34 mouse cellular contexts compared by ENCODE assay signal in the genomic region with DNA sequence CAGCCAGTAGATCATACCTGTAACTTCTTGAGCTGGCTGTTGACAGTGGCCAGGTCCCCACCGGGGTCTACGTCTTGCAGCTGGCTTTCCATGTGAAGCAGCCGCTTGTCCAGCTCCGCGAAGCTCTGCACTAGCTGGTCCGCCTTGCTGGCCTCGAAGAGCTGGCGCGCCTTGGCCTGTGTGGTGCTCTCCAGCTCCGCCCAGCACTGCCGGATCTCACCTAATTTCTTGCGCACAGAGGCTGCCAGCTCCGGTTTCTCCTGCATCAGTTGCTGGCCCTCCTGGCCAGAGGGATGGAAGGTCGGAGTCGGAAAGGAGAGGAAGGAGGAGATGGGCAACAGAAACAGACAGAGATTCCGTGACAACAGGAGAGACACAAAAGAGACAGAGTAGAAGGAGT. TPM values are rescaled to one million over a fixed set of nuclear protein-coding genes. Genes with fewer than 3 reads are reported as not detected.
DNase-seq lines count a peak whose midpoint lies in the region; ATAC-seq and TF ChIP-seq lines count a peak whose summit lies in the region.
"Had no signal": no experiment of that assay in that cellular context is flagged by ENCODE, and none has a peak within 500 bp of the region (broad histone marks: within the 10 kb centered on the region; RNA-seq: fewer than 3 reads in every experiment).

No protein-coding gene starts in this region.

- 11% methylated on average over 16 of the region's 16 CpGs for WGBS in cerebellum, adult 2 months
- 54% methylated on average over 16 of the region's 16 CpGs for WGBS in midbrain, embryonic 11.5 days
- 39% methylated on average over 16 of the region's 16 CpGs for WGBS in midbrain, embryonic 14.5 days

- no peak overlapping the region for H3K9ac ChIP-seq in midbrain, embryonic 11.5 days (ENCODE audit: low read length)
- H3K9ac ChIP-seq in midbrain, embryonic 14.5 days (replicated peaks; ENCODE audit: low read length): no peak overlapping the region
- H3K9ac ChIP-seq: embryonic facial prominence, embryonic 12.5 days; embryonic facial prominence, embryonic 15.5 days; forebrain, embryonic 13.5 days; heart, embryonic 12.5 days; heart, embryonic 15.5 days; hindbrain, embryonic 14.5 days had no signal

- no peaks in the 10 kb centered on the region for H3K36me3 ChIP-seq in midbrain, embryonic 11.5 days (ENCODE audit: control insufficient read depth, insufficient read depth, low read length)
- no peaks in the 10 kb centered on the region for H3K36me3 ChIP-seq in midbrain, embryonic 14.5 days (ENCODE audit: control insufficient read depth, insufficient read depth, low read length)
- H3K36me3 ChIP-seq: embryonic facial prominence, embryonic 12.5 days; embryonic facial prominence, embryonic 15.5 days; forebrain, embryonic 10.5 days; heart, embryonic 12.5 days; heart, embryonic 15.5 days; hindbrain, embryonic 10.5 days had no signal

- no peak overlapping the region for H3K4me2 ChIP-seq in midbrain, embryonic 11.5 days
- no peak overlapping the region for H3K4me2 ChIP-seq in midbrain, embryonic 14.5 days (ENCODE audit: low read length)
- H3K4me2 ChIP-seq: embryonic facial prominence, embryonic 12.5 days; embryonic facial prominence, embryonic 15.5 days; forebrain, embryonic 13.5 days; heart, embryonic 12.5 days; heart, embryonic 15.5 days; hindbrain, embryonic 14.5 days had no signal

- no peak for TF ChIP-seq CTCF in cerebellum, adult 2 months (IDR thresholded peaks at IDR 0.05; ENCODE audit: borderline replicate concordance, insufficient read depth, low read depth, low read length)

- TF ChIP-seq POLR2A in cerebellum, adult 2 months (IDR thresholded peaks at IDR 0.05; ENCODE audit: borderline replicate concordance, insufficient read depth, low read length): no peak

- H3K4me1 ChIP-seq in cerebellum, adult 2 months (ENCODE audit: control insufficient read depth, insufficient read depth, low read length): peaks cover 10% of the 10 kb centered on the region; the same call in 1 of the 2 replicates
- peaks cover 4% of the 10 kb centered on the region for H3K4me1 ChIP-seq in midbrain, embryonic 11.5 days (ENCODE audit: control insufficient read depth, insufficient read depth, low read length)
- H3K4me1 ChIP-seq in midbrain, embryonic 14.5 days (ENCODE audit: control insufficient read depth, insufficient read depth, low read length): no peaks in the 10 kb centered on the region
- H3K4me1 ChIP-seq: embryonic facial prominence, embryonic 12.5 days had no signal

- H3K27me3 ChIP-seq in cerebellum, adult 2 months (ENCODE audit: control insufficient read depth, insufficient read depth, low read length): no peaks in the 10 kb centered on the region
- H3K27me3 ChIP-seq in midbrain, embryonic 11.5 days (ENCODE audit: control insufficient read depth, insufficient read depth, low read length): peaks cover 31% of the 10 kb centered on the region
- H3K27me3 ChIP-seq in midbrain, embryonic 14.5 days (ENCODE audit: control insufficient read depth, insufficient read depth, low read length): peaks cover 50% of the 10 kb centered on the region

- peak overlapping the region; percentile 55 for H3K27ac ChIP-seq in cerebellum, adult 2 months (ENCODE audit: insufficient read depth, low read length)
- H3K27ac ChIP-seq in midbrain, embryonic 11.5 days (ENCODE audit: low read depth, low read length): no peak overlapping the region
- no peak overlapping the region for H3K27ac ChIP-seq in midbrain, embryonic 14.5 days (replicated peaks; ENCODE audit: low read depth, low read length)
- H3K27ac ChIP-seq: embryonic facial prominence, embryonic 12.5 days; embryonic facial prominence, embryonic 15.5 days; forebrain, embryonic 10.5 days; forebrain, embryonic 13.5 days; heart, embryonic 15.5 days; hindbrain, embryonic 10.5 days; hindbrain, embryonic 14.5 days; hindbrain, postnatal 0 days had no signal

- DNase-seq in cerebellum, adult 2 months: peak; percentile 64 to 68
- DNase-seq in cerebellum, postnatal 4 days (ENCODE audit: low spot score in 2 of 2): no peak
- peak; percentile 2 for DNase-seq in midbrain, embryonic 11.5 days (ENCODE audit: low spot score, missing footprints)
- no peak for DNase-seq in midbrain, embryonic 14.5 days
- DNase-seq in cerebellum, postnatal 10 days: peak; percentile 31 to 44
- DNase-seq in frontal cortex, postnatal 10 days (ENCODE audit: low spot score in 2 of 2): no peak
- DNase-seq: adrenal gland, adult 8-10 months; adrenal gland, postnatal 25 days; gastrocnemius, postnatal 25 days; heart, adult 18-20 months; heart, postnatal 10 days; heart, postnatal 36 days; kidney, adult 2 months had no signal

- H3K4me3 ChIP-seq in cerebellum, adult 2 months (replicated peaks; ENCODE audit: insufficient read depth, low read depth, low read length): no peak overlapping the region
- H3K4me3 ChIP-seq in midbrain, embryonic 11.5 days (ENCODE audit: low read depth, low read length): no peak overlapping the region
- no peak overlapping the region for H3K4me3 ChIP-seq in midbrain, embryonic 14.5 days (replicated peaks; ENCODE audit: low read depth, low read length)
- H3K4me3 ChIP-seq: embryonic facial prominence, embryonic 12.5 days; embryonic facial prominence, embryonic 15.5 days; erythroblast, embryonic 14.5 days; forebrain, embryonic 10.5 days; forebrain, embryonic 13.5 days; heart, embryonic 12.5 days; heart, embryonic 15.5 days; hindbrain, embryonic 10.5 days had no signal

- no peaks in the 10 kb centered on the region for H3K9me3 ChIP-seq in midbrain, embryonic 11.5 days (ENCODE audit: control insufficient read depth, low read length)
- no peaks in the 10 kb centered on the region for H3K9me3 ChIP-seq in midbrain, embryonic 14.5 days (ENCODE audit: control insufficient read depth, low read length)
- H3K9me3 ChIP-seq: embryonic facial prominence, embryonic 12.5 days; embryonic facial prominence, embryonic 15.5 days; forebrain, embryonic 10.5 days; forebrain, embryonic 13.5 days; heart, embryonic 12.5 days; heart, embryonic 15.5 days; hindbrain, embryonic 10.5 days had no signal

- no peak for ATAC-seq in midbrain, embryonic 11.5 days (ENCODE audit: low FRiP score)
- ATAC-seq in midbrain, embryonic 14.5 days (ENCODE audit: low FRiP score, low TSS enrichment): no peak
- ATAC-seq in erythroid progenitor cell, adult 5-6 weeks (replicated peaks; ENCODE audit: low FRiP score, poor library complexity, severe bottlenecking): peak; percentile 34; the same call in 1 of the 2 replicates
- no peak for ATAC-seq in erythroblast, adult 5-6 weeks (replicated peaks; ENCODE audit: low FRiP score, poor library complexity, severe bottlenecking)
- ATAC-seq: activated CD4-positive, CD25-positive, alpha-beta regulatory T cell, adult 4 months; CD4-positive, CD25-positive, alpha-beta regulatory T cell, adult 4 months; forebrain, embryonic 13.5 days; forebrain, embryonic 16.5 days; hindbrain, postnatal 0 days; inflammation-experienced regulatory T-cells, adult 6 months; intestine, embryonic 16.5 days had no signal

RNA-seq across cellular contexts. Expression of gene Gm20479, which starts 34.2 kb away (rescaled TPM):
- 0.38 TPM in 1 of 2 replicates, not detected in the other for polyA plus RNA-seq in cerebellum, adult 2 months (2012; rRNA removed)
- not detected in 2 replicates for polyA plus RNA-seq in midbrain, embryonic 11.5 days (2014; fragmentation: Nextera tagmentation; extraction: Ambion mirVana)
- not detected in 2 replicates for polyA plus RNA-seq in midbrain, embryonic 14.5 days (2014; fragmentation: Nextera tagmentation; extraction: Ambion mirVana)
- total RNA-seq in erythroid progenitor cell, adult 5-6 weeks (2015; ENCODE audit: low replicate concordance): 8.0 TPM in 1 of 2 replicates, not detected in the other
- total RNA-seq in erythroid progenitor cell, adult 5-6 weeks (2017; ENCODE audit: low replicate concordance): not detected in 2 replicates
- not detected in 2 replicates for total RNA-seq in erythroblast, adult 5-6 weeks (2015; ENCODE audit: low replicate concordance)
- total RNA-seq in erythroblast, adult 5-6 weeks (2017; ENCODE audit: low replicate concordance): not detected in 2 replicates
- total RNA-seq: common myeloid progenitor, adult 5-6 weeks; gastrocnemius, postnatal 25 days; heart, adult 18-20 months; heart, postnatal 36 days; hindbrain, postnatal 0 days had no signal
- polyA plus RNA-seq: C2C12; CD4-positive, CD25-positive, alpha-beta regulatory T cell, adult 4 months; erythroblast, embryonic 14.5 days; forebrain, embryonic 13.5 days; forebrain, embryonic 16.5 days; gonadal fat pad, adult 2 months; heart, embryonic 15.5 days; hindbrain, embryonic 10.5 days; hindbrain, embryonic 14.5 days; hindbrain, postnatal 0 days; intestine, embryonic 16.5 days; kidney, adult 2 months had no signal

RNA-seq across cellular contexts. Expression of gene Shkbp1, which starts 35.6 kb away (rescaled TPM):
- 41.6 and 43.7 TPM in 2 replicates for polyA plus RNA-seq in cerebellum, adult 2 months (2012; rRNA removed)
- polyA plus RNA-seq in midbrain, embryonic 11.5 days (2014; fragmentation: Nextera tagmentation; extraction: Ambion mirVana): 45.9 and 50.7 TPM in 2 replicates
- polyA plus RNA-seq in midbrain, embryonic 14.5 days (2014; fragmentation: Nextera tagmentation; extraction: Ambion mirVana): 50.4 and 52.5 TPM in 2 replicates
- total RNA-seq in erythroid progenitor cell, adult 5-6 weeks (2015; ENCODE audit: low replicate concordance): 11.5 and 20.5 TPM in 2 replicates
- total RNA-seq in erythroid progenitor cell, adult 5-6 weeks (2017; ENCODE audit: low replicate concordance): 4.7 and 5.1 TPM in 2 replicates
- total RNA-seq in erythroblast, adult 5-6 weeks (2015; ENCODE audit: low replicate concordance): 9.0 and 13.3 TPM in 2 replicates
- total RNA-seq in erythroblast, adult 5-6 weeks (2017; ENCODE audit: low replicate concordance): 3.4 and 10.0 TPM in 2 replicates

RNA-seq across cellular contexts. Expression of gene Ltbp4, which starts 53.9 kb away (rescaled TPM):
- 26.9 and 28.2 TPM in 2 replicates for polyA plus RNA-seq in cerebellum, adult 2 months (2012; rRNA removed)
- 2.9 and 5.8 TPM in 2 replicates for polyA plus RNA-seq in midbrain, embryonic 11.5 days (2014; fragmentation: Nextera tagmentation; extraction: Ambion mirVana)
- 6.4 and 7.4 TPM in 2 replicates for polyA plus RNA-seq in midbrain, embryonic 14.5 days (2014; fragmentation: Nextera tagmentation; extraction: Ambion mirVana)
- not detected in 2 replicates for total RNA-seq in erythroid progenitor cell, adult 5-6 weeks (2015; ENCODE audit: low replicate concordance)
- 0.61 TPM in 1 of 2 replicates, not detected in the other for total RNA-seq in erythroid progenitor cell, adult 5-6 weeks (2017; ENCODE audit: low replicate concordance)
- total RNA-seq in erythroblast, adult 5-6 weeks (2015; ENCODE audit: low replicate concordance): not detected in 2 replicates
- 1.2 TPM in 1 of 2 replicates, not detected in the other for total RNA-seq in erythroblast, adult 5-6 weeks (2017; ENCODE audit: low replicate concordance)
- total RNA-seq: common myeloid progenitor, adult 5-6 weeks had no signal

RNA-seq across cellular contexts. Expression of gene Sptbn4, which starts 56.1 kb away (rescaled TPM):
- 171 and 177 TPM in 2 replicates for polyA plus RNA-seq in cerebellum, adult 2 months (2012; rRNA removed)
- 0.08 and 0.31 TPM in 2 replicates for polyA plus RNA-seq in midbrain, embryonic 11.5 days (2014; fragmentation: Nextera tagmentation; extraction: Ambion mirVana)
- polyA plus RNA-seq in midbrain, embryonic 14.5 days (2014; fragmentation: Nextera tagmentation; extraction: Ambion mirVana): 4.1 and 4.7 TPM in 2 replicates
- not detected in 2 replicates for total RNA-seq in erythroid progenitor cell, adult 5-6 weeks (2015; ENCODE audit: low replicate concordance)
- 0.08 and 0.13 TPM in 2 replicates for total RNA-seq in erythroid progenitor cell, adult 5-6 weeks (2017; ENCODE audit: low replicate concordance)
- 0.42 TPM in 1 of 2 replicates, not detected in the other for total RNA-seq in erythroblast, adult 5-6 weeks (2015; ENCODE audit: low replicate concordance)
- total RNA-seq in erythroblast, adult 5-6 weeks (2017; ENCODE audit: low replicate concordance): 0.17 and 0.28 TPM in 2 replicates
- total RNA-seq: common myeloid progenitor, adult 5-6 weeks; gastrocnemius, adult 8-10 months had no signal

RNA-seq across cellular contexts. Expression of gene Blvrb, which starts 56.4 kb away (rescaled TPM):
- 24.2 and 25.2 TPM in 2 replicates for polyA plus RNA-seq in cerebellum, adult 2 months (2012; rRNA removed)
- 33.1 and 39.5 TPM in 2 replicates for polyA plus RNA-seq in midbrain, embryonic 11.5 days (2014; fragmentation: Nextera tagmentation; extraction: Ambion mirVana)
- 8.9 and 17.3 TPM in 2 replicates for polyA plus RNA-seq in midbrain, embryonic 14.5 days (2014; fragmentation: Nextera tagmentation; extraction: Ambion mirVana)
- 538 and 642 TPM in 2 replicates for total RNA-seq in erythroid progenitor cell, adult 5-6 weeks (2015; ENCODE audit: low replicate concordance)
- 484 and 602 TPM in 2 replicates for total RNA-seq in erythroid progenitor cell, adult 5-6 weeks (2017; ENCODE audit: low replicate concordance)
- 379 and 403 TPM in 2 replicates for total RNA-seq in erythroblast, adult 5-6 weeks (2015; ENCODE audit: low replicate concordance)
- 431 and 604 TPM in 2 replicates for total RNA-seq in erythroblast, adult 5-6 weeks (2017; ENCODE audit: low replicate concordance)

Comparison
In these comparisons a context has a peak if more than half of its experiments do, and no peak if none do; other contexts are left out.
1. DNase-seq: peak in cerebellum, adult 2 months (2 of 2), midbrain, embryonic 11.5 days (single experiment) and cerebellum, postnatal 10 days (2 of 2); none in cerebellum, postnatal 4 days (0 of 2), midbrain, embryonic 14.5 days (single experiment) and frontal cortex, postnatal 10 days (0 of 2).